Mouse (Mus musculus) erythroblast, embryonic 14.5 days (primary cell): ENCODE data around the gene Atf6.

Experiments
- GATA1 ChIP-seq: IDR thresholded peaks from 2 replicates; pipeline ENCODE4 v1.6.1; 2012; ENCODE audit warnings: low read length, inconsistent platforms, mixed read lengths
- TAL1 ChIP-seq: IDR thresholded peaks from 3 replicates; pipeline ENCODE4 v1.6.1; 2012; ENCODE audit warnings: low read length, inconsistent platforms, mixed read lengths

GRCm38 (mm10) chr1:170699553-170699952, 168.0 kb downstream of the Atf6 start:
- TF ChIP-seq TAL1 = no peak
- no peak for TF ChIP-seq GATA1
